Mouse (Mus musculus) megakaryocyte, adult 5-6 weeks (primary cell): Measurements from ENCODE around the gene Palld. TPM values are rescaled to one million over a fixed set of nuclear protein-coding genes. Genes with fewer than 3 reads are reported as not detected.

Experiments
- ATAC-seq: 2 replicates; pipeline ENCODE4 v1.8.0; 2016; ENCODE audit warnings: mild to moderate bottlenecking, inconsistent platforms; ENCODE audit not compliant: poor library complexity, severe bottlenecking
- total RNA-seq, 2 experiments: library from RNA; stranded (forward) in 1 of 2; stranded (reverse) in 1 of 2; fragments of 153-499, 151-499 nt in 1 of 2; fragments of 221-1000, 200-1000 nt in 1 of 2; gene quantifications; 2 replicates each; pipeline versions ENCODE4 v1.2.3 to v1.2.4; 2015 to 2017

Palld gene
- total RNA-seq, 2 experiments from 2014 or later = 0.44 to 1.3 TPM

- no peak for ATAC-seq
These were observed 35.6 kb downstream of the Palld start for GRCm38 (mm10) chr8:61866920-61867319.

GRCm38 (mm10) chr8:61865365-61865764, 37.1 kb downstream of the Palld start:
- ATAC-seq = no peak

- no peak for ATAC-seq
These were observed 51.2 kb downstream of the Palld start for GRCm38 (mm10) chr8:61851270-61851669.

- no peak for ATAC-seq
These were observed 53.8 kb downstream of the Palld start for GRCm38 (mm10) chr8:61848581-61849162.

GRCm38 (mm10) chr8:61847494-61847893, 55.0 kb downstream of the Palld start:
- ATAC-seq = no peak

GRCm38 (mm10) chr8:61844992-61845391, 57.5 kb downstream of the Palld start:
- no peak for ATAC-seq

- no peak for ATAC-seq
These were observed 57.9 kb downstream of the Palld start for GRCm38 (mm10) chr8:61844575-61844974.

GRCm38 (mm10) chr8:61843776-61844175, 58.7 kb downstream of the Palld start:
- ATAC-seq = no peak

- ATAC-seq = no peak
These were observed 69.3 kb downstream of the Palld start for GRCm38 (mm10) chr8:61833211-61833610.

- no peak for ATAC-seq
These were observed 70.5 kb downstream of the Palld start for GRCm38 (mm10) chr8:61831944-61832343.

- no peak for ATAC-seq
These were observed 71.7 kb downstream of the Palld start for GRCm38 (mm10) chr8:61830821-61831220.

- no peak for ATAC-seq
These were observed 77.9 kb downstream of the Palld start for GRCm38 (mm10) chr8:61824563-61824962.

GRCm38 (mm10) chr8:61823157-61823556, 79.3 kb downstream of the Palld start:
- ATAC-seq = no peak

- ATAC-seq = no peak
These were observed 98.7 kb downstream of the Palld start for GRCm38 (mm10) chr8:61803764-61804163.

GRCm38 (mm10) chr8:61802840-61803239, 99.7 kb downstream of the Palld start:
- no peak for ATAC-seq

GRCm38 (mm10) chr8:61797391-61797947, 105.0 kb downstream of the Palld start:
- no peak for ATAC-seq

GRCm38 (mm10) chr8:61796537-61797050, 105.9 kb downstream of the Palld start:
- no peak for ATAC-seq

GRCm38 (mm10) chr8:61789946-61790345, 112.5 kb downstream of the Palld start:
- ATAC-seq = no peak

GRCm38 (mm10) chr8:61789289-61789688, 113.2 kb downstream of the Palld start:
- ATAC-seq = no peak

- no peak for ATAC-seq
These were observed 119.5 kb downstream of the Palld start for GRCm38 (mm10) chr8:61782931-61783491.

- no peak for ATAC-seq
These were observed 121.7 kb downstream of the Palld start for GRCm38 (mm10) chr8:61780652-61781257.

- ATAC-seq = no peak
These were observed 124.3 kb downstream of the Palld start for GRCm38 (mm10) chr8:61778194-61778593.
